16 mouse cellular contexts compared by ENCODE assay signal in genomic region chr5:125503628-125504027, GRCm38 (mm10). TPM values are rescaled to one million over a fixed set of nuclear protein-coding genes. Genes with fewer than 3 reads are reported as not detected.
"Had no signal": no experiment of that assay in that cellular context is flagged by ENCODE, and none has a peak within 500 bp of the region (broad histone marks: within the 10 kb centered on the region; RNA-seq: fewer than 3 reads in every experiment).

No protein-coding gene starts in this region.

- H3K9ac ChIP-seq: kidney, embryonic 15.5 days; limb, embryonic 12.5 days; neural tube, embryonic 15.5 days had no signal

- H3K27ac ChIP-seq: limb, embryonic 12.5 days; macrophage; midbrain, embryonic 10.5 days; neural tube, embryonic 15.5 days; stomach, postnatal 0 days had no signal

- H3K9me3 ChIP-seq: kidney, embryonic 15.5 days; limb, embryonic 12.5 days; midbrain, embryonic 10.5 days; neural tube, embryonic 15.5 days had no signal

- H3K4me2 ChIP-seq: kidney, embryonic 15.5 days; limb, embryonic 12.5 days; neural tube, embryonic 15.5 days had no signal

- H3K4me1 ChIP-seq: limb, embryonic 12.5 days; midbrain, embryonic 10.5 days had no signal

- H3K4me3 ChIP-seq: kidney, embryonic 15.5 days; limb, embryonic 12.5 days; midbrain, embryonic 10.5 days; myocyte; neural tube, embryonic 15.5 days had no signal

- H3K27me3 ChIP-seq: kidney, embryonic 15.5 days; limb, embryonic 12.5 days; neural tube, embryonic 15.5 days had no signal

- DNase-seq: kidney, adult 2 months; kidney, postnatal 14 days; layer of hippocampus, postnatal 36 days; lung, adult 2 months; lung, postnatal 10 days; midbrain, embryonic 14.5 days; thymus, postnatal 36 days had no signal

- ATAC-seq: intestine, embryonic 16.5 days had no signal

RNA-seq across cellular contexts. Expression of gene Tmem132b, which starts 27.9 kb away (rescaled TPM):
- total RNA-seq: liver, adult 2 months had no signal
- polyA plus RNA-seq: kidney, adult 2 months; liver, adult 2 months; macrophage had no signal
